Mouse (Mus musculus) lung, postnatal 0 days (tissue): ENCODE results near the gene Kif2a. TPM values are rescaled to one million over a fixed set of nuclear protein-coding genes. Genes with fewer than 3 reads are reported as not detected.

Source experiments
- ATAC-seq: fragments of 200-750 bp; cut with Nextera tagmentation; 2 replicates; pipeline ENCODE4 v1.8.0; 2017; ENCODE audit warnings: moderate library complexity
- DNase-seq: peaks from one replicate; pipeline ENCODE4 v3.0.0-alpha.2; 2016; ENCODE audit warnings: low spot score
- H3K27ac ChIP-seq: fragments of 300-500 bp; sonication (generic); 2 replicates; pipeline ENCODE4 v1.5.1; 2014; ENCODE audit warnings: antibody characterized with exemption, mild to moderate bottlenecking, low read length, mixed read lengths
- H3K27me3 ChIP-seq: fragments of 300-500 bp; sonication (generic); replicated peaks from 2 replicates; pipeline ENCODE4 v1.6.1; 2014; ENCODE audit warnings: low read length, mixed read lengths; ENCODE audit not compliant: insufficient read depth
- H3K36me3 ChIP-seq: fragments of 300-500 bp; sonication (generic); 2 replicates; pipeline ENCODE4 v1.6.1; 2014; ENCODE audit warnings: low read length, mixed read lengths; ENCODE audit not compliant: insufficient read depth
- H3K4me1 ChIP-seq: fragments of 300-500 bp; sonication (generic); 2 replicates; pipeline ENCODE4 v1.6.1; 2014; ENCODE audit warnings: antibody characterized with exemption, low read depth, low read length, mixed read lengths; ENCODE audit not compliant: insufficient read depth
- H3K4me2 ChIP-seq: fragments of 300-500 bp; sonication (generic); replicated peaks from 2 replicates; pipeline ENCODE4 v1.6.1; 2014; ENCODE audit warnings: low read depth, mild to moderate bottlenecking, low read length, moderate library complexity, mixed read lengths
- H3K4me3 ChIP-seq: fragments of 300-500 bp; sonication (generic); 2 replicates; pipeline ENCODE4 v1.5.1; 2014; ENCODE audit warnings: low read depth, low read length
- H3K9ac ChIP-seq: fragments of 300-500 bp; sonication (generic); replicated peaks from 2 replicates; pipeline ENCODE4 v1.6.1; 2014; ENCODE audit warnings: low read depth, mild to moderate bottlenecking
- H3K9me3 ChIP-seq: fragments of 300-500 bp; sonication (generic); 2 replicates; pipeline ENCODE4 v1.6.1; 2016; ENCODE audit warnings: low read length, mixed read lengths
- CTCF ChIP-seq: IDR thresholded peaks from 2 replicates; pipeline ENCODE4 v1.5.1; 2016; ENCODE audit warnings: antibody characterized with exemption, mild to moderate bottlenecking
- EP300 ChIP-seq: IDR thresholded peaks from 2 replicates; pipeline ENCODE4 v1.6.1; 2016; ENCODE audit warnings: antibody characterized with exemption, mild to moderate bottlenecking, control low read depth
- WGBS: fragments of 180-500 bp; shearing (Covaris S2); extraction: QIAGEN DNeasy Blood & Tissue Kit; methylation state at CpG from one replicate; pipeline ENCODE4 v1.1.7; 2014; 5-methylcytosine and 5-hydroxymethylcytosine counted together
- polyA plus RNA-seq: library from polyadenylated mRNA; unstranded; fragments of >200 nt; fragmentation: Nextera tagmentation; extraction: Ambion mirVana; gene quantifications from 2 replicates; pipeline ENCODE4 v1.2.1, GENCODE M21; 2015

Kif2a gene
- polyA plus RNA-seq, 1 experiment from 2014 or later = 19.6 TPM

- DNase-seq = no peak
- Histone ChIP-seq H3K9ac (no peak overlapping the region), H3K27ac (no peak overlapping the region)
Measured at GRCm38 (mm10) chr13:107038346-107038745, 16.4 kb upstream of the Kif2a start.

GRCm38 (mm10) chr13:107035511-107036113 lies 13.7 kb upstream of the Kif2a start:
- DNase-seq (no peak), ATAC-seq (no peak)
- no peak overlapping the region for H3K27ac ChIP-seq
- 64% methylated on average over 3 of the region's 3 CpGs for WGBS
- no peaks in the 10 kb centered on the region for H3K9me3 ChIP-seq
- no peak overlapping the region for H3K4me2 ChIP-seq
- no peaks in the 10 kb centered on the region for H3K36me3 ChIP-seq
- no peak overlapping the region for H3K4me3 ChIP-seq
- H3K4me1 ChIP-seq = no peaks in the 10 kb centered on the region
- no peaks in the 10 kb centered on the region for H3K27me3 ChIP-seq
- no peak for TF ChIP-seq EP300
- TF ChIP-seq CTCF = no peak
- no peak overlapping the region for H3K9ac ChIP-seq

More at GRCm38 (mm10) chr13:107038346-107038745, 16.4 kb upstream of the Kif2a start:
- no peak overlapping the region for H3K4me3 ChIP-seq
- no peaks in the 10 kb centered on the region for H3K27me3 ChIP-seq
- no peaks in the 10 kb centered on the region for H3K4me1 ChIP-seq
- WGBS = 58% methylated on average over 2 of the region's 2 CpGs
- no peaks in the 10 kb centered on the region for H3K36me3 ChIP-seq
- H3K4me2 ChIP-seq = no peak overlapping the region
- ATAC-seq = no peak
- H3K9me3 ChIP-seq = no peaks in the 10 kb centered on the region
- TF ChIP-seq EP300 = no peak
- TF ChIP-seq CTCF = no peak

- Histone ChIP-seq H3K36me3 (no peaks in the 10 kb centered on the region), H3K9me3 (no peaks in the 10 kb centered on the region), H3K9ac (no peak overlapping the region), H3K4me2 (no peak overlapping the region), H3K27ac (no peak overlapping the region), H3K4me3 (no peak overlapping the region), H3K4me1 (no peaks in the 10 kb centered on the region), H3K27me3 (no peaks in the 10 kb centered on the region)
- no peak for TF ChIP-seq EP300
- no peak for TF ChIP-seq CTCF
- ATAC-seq (no peak), DNase-seq (no peak)
- WGBS = 77% methylated on average over 4 of the region's 4 CpGs
Measured at GRCm38 (mm10) chr13:107035078-107035477, 13.2 kb upstream of the Kif2a start.

GRCm38 (mm10) chr13:107034028-107034920 lies 12.3 kb upstream of the Kif2a start:
- no peaks in the 10 kb centered on the region for H3K27me3 ChIP-seq
- no peak overlapping the region for H3K4me3 ChIP-seq
- H3K27ac ChIP-seq = no peak overlapping the region
- DNase-seq (no peak), ATAC-seq (no peak)
- no peak for TF ChIP-seq EP300
- no peak for TF ChIP-seq CTCF
- 50% methylated on average over 1 of the region's 1 CpGs for WGBS
- H3K4me1 ChIP-seq = no peaks in the 10 kb centered on the region
- no peak overlapping the region for H3K4me2 ChIP-seq
- H3K9ac ChIP-seq = no peak overlapping the region
- no peaks in the 10 kb centered on the region for H3K9me3 ChIP-seq
- no peaks in the 10 kb centered on the region for H3K36me3 ChIP-seq

GRCm38 (mm10) chr13:107031228-107031627 lies 9.3 kb upstream of the Kif2a start:
- no peaks in the 10 kb centered on the region for H3K27me3 ChIP-seq
- H3K27ac ChIP-seq = no peak overlapping the region
- H3K36me3 ChIP-seq = no peaks in the 10 kb centered on the region
- H3K9ac ChIP-seq = no peak overlapping the region
- ATAC-seq (no peak), DNase-seq (no peak)
- no peaks in the 10 kb centered on the region for H3K4me1 ChIP-seq
- no peaks in the 10 kb centered on the region for H3K9me3 ChIP-seq
- TF ChIP-seq EP300 (no peak), CTCF (no peak)
- no peak overlapping the region for H3K4me3 ChIP-seq
- H3K4me2 ChIP-seq = no peak overlapping the region

GRCm38 (mm10) chr13:107027218-107027617 lies 5.3 kb upstream of the Kif2a start:
- no peak overlapping the region for H3K27ac ChIP-seq
- H3K4me1 ChIP-seq = no peaks in the 10 kb centered on the region
- H3K9ac ChIP-seq = no peak overlapping the region
- H3K4me3 ChIP-seq = no peak overlapping the region
- 87% methylated on average over 4 of the region's 4 CpGs for WGBS
- no peaks in the 10 kb centered on the region for H3K27me3 ChIP-seq
- H3K4me2 ChIP-seq = no peak overlapping the region
- TF ChIP-seq CTCF (no peak), EP300 (no peak)
- ATAC-seq (no peak), DNase-seq (no peak)
- no peaks in the 10 kb centered on the region for H3K9me3 ChIP-seq
- H3K36me3 ChIP-seq = no peaks in the 10 kb centered on the region
